Mouse (Mus musculus): ENCODE measurements around the gene Syngr4.
A peak's percentile ranks its signal among the peaks of the same experiment; 100 is the strongest.
"Not testable (repeated sequence)": the region's sequence is repeated elsewhere in the genome, so short reads cannot be mapped to it uniquely, and the experiment has no call there.

Gene Syngr4

GRCm38 (mm10) chr7:45915011-45915410 is 18.5 kb upstream of the Syngr4 start:
- DNase-seq (ENCODE audit: low spot score), result no peak

- DNase-seq (ENCODE audit: low spot score), result no peak
These were observed 17.6 kb upstream of the Syngr4 start for GRCm38 (mm10) chr7:45914067-45914466.

GRCm38 (mm10) chr7:45909145-45909544 is 12.6 kb upstream of the Syngr4 start:
- DNase-seq (ENCODE audit: low spot score), result no peak

GRCm38 (mm10) chr7:45908384-45908783 is 11.9 kb upstream of the Syngr4 start:
- DNase-seq (ENCODE audit: low spot score), result no peak

- DNase-seq (ENCODE audit: low spot score), result no peak
These were observed 10.1 kb upstream of the Syngr4 start for GRCm38 (mm10) chr7:45906622-45907021.

GRCm38 (mm10) chr7:45902481-45903002 is 6.0 kb upstream of the Syngr4 start:
- no peak for DNase-seq (ENCODE audit: low spot score)

- no peak for DNase-seq (ENCODE audit: low spot score)
These were observed 5.0 kb upstream of the Syngr4 start for GRCm38 (mm10) chr7:45901562-45901961.

GRCm38 (mm10) chr7:45898125-45898524 is 1.6 kb upstream of the Syngr4 start:
- DNase-seq (ENCODE audit: low spot score), result not testable (repeated sequence)

GRCm38 (mm10) chr7:45897258-45897757 is 794 bp upstream of the Syngr4 start:
- DNase-seq (ENCODE audit: low spot score), result no peak

GRCm38 (mm10) chr7:45895931-45896516 is 490 bp downstream of the Syngr4 start:
- no peak for DNase-seq (ENCODE audit: low spot score)

- no peak for DNase-seq (ENCODE audit: low spot score)
These were observed 3.9 kb downstream of the Syngr4 start for GRCm38 (mm10) chr7:45892651-45893050.

- DNase-seq (ENCODE audit: low spot score), result no peak
These were observed 9.3 kb downstream of the Syngr4 start for GRCm38 (mm10) chr7:45887246-45887645.

- DNase-seq (ENCODE audit: low spot score), result no peak
These were observed 15.5 kb downstream of the Syngr4 start for GRCm38 (mm10) chr7:45881011-45881410.

GRCm38 (mm10) chr7:45880531-45880930 is 16.0 kb downstream of the Syngr4 start:
- no peak for DNase-seq (ENCODE audit: low spot score)

GRCm38 (mm10) chr7:45878278-45878677 is 18.2 kb downstream of the Syngr4 start, which contains the start of gene Grin2d:
Gene Grin2d (minus strand): TSS chr7:45878378.
- DNase-seq (ENCODE audit: low spot score), result not testable (repeated sequence)

GRCm38 (mm10) chr7:45876895-45877294 is 19.6 kb downstream of the Syngr4 start:
- DNase-seq (ENCODE audit: low spot score), result no peak

GRCm38 (mm10) chr7:45873061-45873947 is 23.2 kb downstream of the Syngr4 start:
- no peak for DNase-seq (ENCODE audit: low spot score)

GRCm38 (mm10) chr7:45872624-45873023 is 23.9 kb downstream of the Syngr4 start, which contains the start of gene Kdelr1:
Gene Kdelr1 (plus strand): TSS chr7:45872772.
- peak; percentile 70 for DNase-seq (ENCODE audit: low spot score)

GRCm38 (mm10) chr7:45870282-45871058 is 26.0 kb downstream of the Syngr4 start:
- no peak for DNase-seq (ENCODE audit: low spot score)

GRCm38 (mm10) chr7:45869787-45870186 is 26.7 kb downstream of the Syngr4 start:
- no peak for DNase-seq (ENCODE audit: low spot score)

- DNase-seq (ENCODE audit: low spot score), result no peak
These were observed 27.3 kb downstream of the Syngr4 start for GRCm38 (mm10) chr7:45869107-45869670.

GRCm38 (mm10) chr7:45867871-45868270 is 28.6 kb downstream of the Syngr4 start:
- DNase-seq (ENCODE audit: low spot score), result no peak

All from urinary bladder, postnatal 10 days (tissue).